Mouse (Mus musculus) midbrain, embryonic 12.5 days (tissue): ENCODE results near the gene Ush2a. TPM values are rescaled to one million over a fixed set of nuclear protein-coding genes. Genes with fewer than 3 reads are reported as not detected.

Experiments used
- ATAC-seq: fragments of 200-750 bp; cut with Nextera tagmentation; 2 replicates; pipeline ENCODE4 v1.8.0; 2017; ENCODE audit warnings: low read depth, moderate TSS enrichment, moderate library complexity; ENCODE audit not compliant: low FRiP score
- H3K27ac ChIP-seq: fragments of 300-500 bp; sonication (generic); replicated peaks from 2 replicates; pipeline ENCODE4 v1.5.1; 2016; ENCODE audit warnings: mild to moderate bottlenecking
- H3K27me3 ChIP-seq: fragments of 300-500 bp; sonication (generic); 2 replicates; pipeline ENCODE4 v1.6.1; 2016; ENCODE audit warnings: mild to moderate bottlenecking
- H3K36me3 ChIP-seq: fragments of 300-500 bp; sonication (generic); 2 replicates; pipeline ENCODE4 v1.6.1; 2016
- H3K4me1 ChIP-seq: fragments of 300-500 bp; sonication (generic); 2 replicates; pipeline ENCODE4 v1.6.1; 2016
- H3K4me2 ChIP-seq: fragments of 300-500 bp; sonication (generic); replicated peaks from 2 replicates; pipeline ENCODE4 v1.6.1; 2016; ENCODE audit warnings: mild to moderate bottlenecking, moderate library complexity
- H3K4me3 ChIP-seq: fragments of 300-500 bp; sonication (generic); 2 replicates; pipeline ENCODE4 v1.5.1; 2016; ENCODE audit warnings: mild to moderate bottlenecking
- H3K9ac ChIP-seq: fragments of 300-500 bp; sonication (generic); replicated peaks from 2 replicates; pipeline ENCODE4 v1.6.1; 2016; ENCODE audit warnings: mild to moderate bottlenecking, moderate library complexity
- H3K9me3 ChIP-seq: fragments of 300-500 bp; sonication (generic); 2 replicates; pipeline ENCODE4 v1.6.1; 2016; ENCODE audit warnings: mild to moderate bottlenecking
- WGBS: fragments of 180-500 bp; shearing (Covaris S2); methylation state at CpG from one replicate; pipeline ENCODE4 v1.1.7; 2016; 5-methylcytosine and 5-hydroxymethylcytosine counted together
- polyA plus RNA-seq: library from polyadenylated mRNA; unstranded; fragments of >200 nt; fragmentation: Nextera tagmentation; extraction: Ambion mirVana; gene quantifications from 2 replicates; pipeline ENCODE4 v1.2.1, GENCODE M21; 2016

The Ush2a gene
- polyA plus RNA-seq, 1 experiment from 2014 or later = 0.14 TPM

DNA sequence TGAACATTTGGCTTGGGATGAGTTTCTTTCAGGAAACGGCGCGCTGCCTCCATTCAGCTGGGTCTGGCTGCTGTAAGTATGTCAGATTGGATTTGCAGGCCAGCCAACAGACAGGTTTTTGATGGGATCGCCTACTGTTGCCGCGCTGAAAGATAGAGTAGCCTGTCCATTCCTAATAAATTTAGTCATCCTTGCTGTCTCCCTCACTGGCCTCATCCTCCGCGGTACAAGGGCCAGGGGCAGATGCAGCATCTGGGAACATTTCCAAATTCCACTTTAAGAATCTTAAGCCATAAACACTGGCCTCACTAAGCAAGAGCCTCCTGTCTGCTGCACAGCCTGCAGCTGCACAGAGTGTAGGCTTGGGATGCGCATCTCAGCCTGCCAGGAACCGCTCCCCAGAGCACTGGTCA is 206.6 kb downstream of the Ush2a start:
- WGBS = 85% methylated on average over 10 of the region's 10 CpGs
- H3K4me2 ChIP-seq = no peak overlapping the region
- H3K27me3 ChIP-seq = no peaks in the 10 kb centered on the region

DNA sequence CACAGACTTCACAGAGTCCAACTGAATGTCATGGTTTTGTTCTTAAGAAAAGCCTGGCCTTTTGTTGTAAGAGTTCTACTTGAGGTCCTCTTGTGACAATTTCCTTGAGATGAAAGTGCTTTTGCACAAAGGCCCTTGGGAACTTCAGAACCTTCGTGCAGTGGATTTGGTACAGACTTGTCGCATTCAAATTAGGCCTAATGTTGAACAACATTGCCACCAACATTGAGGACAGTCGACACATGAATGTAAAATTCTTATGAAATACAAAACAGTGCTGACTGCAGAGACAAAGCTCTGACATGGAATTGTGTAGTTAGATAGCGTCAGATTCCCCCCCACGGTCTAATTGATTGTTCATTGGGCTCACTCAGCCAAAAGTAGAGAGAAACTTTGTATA is 243.1 kb downstream of the Ush2a start:
- H3K9me3 ChIP-seq = no peaks in the 10 kb centered on the region
- H3K4me1 ChIP-seq = no peaks in the 10 kb centered on the region; the same call in 1 of the 2 replicates
- 56% methylated on average over 5 of the region's 5 CpGs for WGBS
- H3K9ac ChIP-seq = no peak overlapping the region
- no peak for ATAC-seq
- H3K27ac ChIP-seq = no peak overlapping the region
- H3K4me2 ChIP-seq = no peak overlapping the region
- no peaks in the 10 kb centered on the region for H3K27me3 ChIP-seq
- H3K36me3 ChIP-seq = no peaks in the 10 kb centered on the region
- H3K4me3 ChIP-seq = no peak overlapping the region

More for the DNA sequence above, 206.6 kb downstream of the Ush2a start:
- Histone ChIP-seq H3K9ac (no peak overlapping the region), H3K9me3 (no peaks in the 10 kb centered on the region), H3K4me3 (no peak overlapping the region), H3K27ac (no peak overlapping the region), H3K4me1 (0 out of 2 replicates have a peak, but pooled peaks cover 3% of the 10 kb centered on the region), H3K36me3 (no peaks in the 10 kb centered on the region)
- no peak for ATAC-seq

DNA sequence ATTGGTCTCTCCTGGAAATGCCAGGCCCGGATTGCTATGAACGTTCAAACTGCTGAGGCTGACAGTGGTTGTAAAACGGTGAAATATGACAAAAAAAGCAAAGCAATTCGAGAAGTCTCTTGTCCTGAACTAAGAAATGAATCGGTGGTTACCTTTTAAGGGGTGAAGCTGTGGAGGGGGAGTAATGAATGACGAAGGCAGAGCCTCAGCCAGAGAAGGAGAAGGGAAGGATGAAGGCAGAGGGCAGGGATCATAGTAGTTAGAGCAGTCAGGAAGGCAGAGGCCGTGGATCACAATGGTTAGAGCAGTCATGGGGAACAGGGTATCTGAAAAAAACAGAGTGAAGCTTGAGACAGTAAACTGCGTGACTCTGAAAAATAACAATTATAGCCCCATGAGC is 257.0 kb downstream of the Ush2a start:
- Histone ChIP-seq H3K36me3 (no peaks in the 10 kb centered on the region), H3K27ac (no peak overlapping the region), H3K4me1 (no peaks in the 10 kb centered on the region), H3K4me2 (no peak overlapping the region), H3K27me3 (no peaks in the 10 kb centered on the region), H3K9me3 (no peaks in the 10 kb centered on the region), H3K9ac (no peak overlapping the region), H3K4me3 (no peak overlapping the region)
- 88% methylated on average over 8 of the region's 8 CpGs for WGBS
- ATAC-seq = no peak

DNA sequence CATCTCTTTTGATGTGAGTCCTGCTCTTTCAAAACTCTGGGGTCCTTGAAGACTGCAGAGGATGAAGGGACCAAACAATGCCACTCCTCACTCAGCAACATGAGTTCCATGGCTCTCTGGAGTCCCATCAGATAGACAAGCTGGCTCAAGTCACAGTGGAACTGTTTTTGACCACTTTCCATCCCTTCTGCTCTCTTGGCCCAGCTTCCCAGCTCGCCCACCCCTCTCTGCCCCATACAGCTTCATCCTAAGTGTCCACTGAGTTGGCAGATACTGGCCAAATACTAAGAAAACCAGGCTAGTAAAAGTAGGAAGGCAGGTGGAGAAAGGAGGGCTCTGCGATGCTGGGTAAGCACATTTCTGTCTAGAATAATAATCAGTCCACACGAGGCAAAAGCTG is 265.6 kb downstream of the Ush2a start:
- peaks cover 5% of the 10 kb centered on the region; the same call in 1 of the 2 replicates for H3K4me1 ChIP-seq
- H3K9me3 ChIP-seq = no peaks in the 10 kb centered on the region; the same call in 1 of the 2 replicates
- H3K36me3 ChIP-seq = no peaks in the 10 kb centered on the region
- no peak overlapping the region for H3K4me2 ChIP-seq
- no peaks in the 10 kb centered on the region for H3K27me3 ChIP-seq
- WGBS = 73% methylated on average over 3 of the region's 3 CpGs
- no peak overlapping the region for H3K27ac ChIP-seq
- H3K9ac ChIP-seq = no peak overlapping the region
- ATAC-seq = no peak
- no peak overlapping the region for H3K4me3 ChIP-seq

DNA sequence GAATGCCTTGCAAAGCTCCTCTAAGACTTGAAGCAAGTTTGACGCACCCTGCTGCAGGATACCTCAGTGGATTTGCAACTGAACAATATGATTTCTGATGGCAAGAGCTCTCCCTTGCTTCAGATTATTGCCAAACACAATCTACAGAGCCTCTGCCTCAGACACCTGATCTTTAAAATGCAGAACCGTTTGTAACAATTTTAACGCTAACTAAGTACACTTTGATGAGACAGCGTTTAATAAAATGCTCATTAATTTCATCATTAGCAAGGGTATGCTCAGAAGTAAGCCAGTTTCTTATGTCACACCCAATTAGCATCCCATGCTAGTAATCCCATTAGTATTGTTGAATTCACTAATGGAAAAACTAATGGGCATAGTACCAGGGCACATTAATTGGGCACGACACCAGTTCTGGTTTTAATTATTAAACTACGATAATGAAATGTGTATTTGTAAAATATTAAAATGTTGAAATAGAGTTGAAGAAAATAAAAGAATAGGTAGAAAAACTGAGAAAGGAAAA is 267.8 kb downstream of the Ush2a start:
- Histone ChIP-seq H3K27ac (no peak overlapping the region), H3K4me3 (no peak overlapping the region), H3K4me1 (peaks cover 5% of the 10 kb centered on the region; the same call in 1 of the 2 replicates), H3K36me3 (no peaks in the 10 kb centered on the region), H3K4me2 (no peak overlapping the region), H3K9ac (no peak overlapping the region), H3K27me3 (no peaks in the 10 kb centered on the region), H3K9me3 (no peaks in the 10 kb centered on the region; the same call in 1 of the 2 replicates)
- 81% methylated on average over 6 of the region's 6 CpGs for WGBS
- no peak for ATAC-seq

DNA sequence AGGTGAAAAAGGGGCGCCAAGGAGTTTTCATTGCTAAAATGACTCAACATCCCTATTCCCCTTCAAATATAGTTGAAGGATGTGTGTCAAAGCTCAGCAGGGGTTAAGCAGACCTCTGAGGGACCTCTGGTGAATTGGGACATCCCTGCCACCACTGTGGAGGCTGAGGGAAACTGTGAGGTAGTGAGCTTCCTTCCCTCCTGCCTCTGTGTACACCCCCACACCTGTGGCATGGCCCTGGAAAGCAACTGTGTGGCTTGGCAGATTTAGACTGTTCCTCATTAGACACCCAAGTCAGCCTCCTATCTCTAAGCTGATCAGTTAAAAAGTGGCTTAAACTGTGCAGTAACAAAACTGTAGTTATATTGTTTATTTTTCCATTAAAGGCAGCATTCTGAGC is 275.2 kb downstream of the Ush2a start:
- H3K4me1 ChIP-seq = no peaks in the 10 kb centered on the region
- 97% methylated on average over 1 of the region's 1 CpGs for WGBS
- H3K4me3 ChIP-seq = no peak overlapping the region
- H3K27me3 ChIP-seq = no peaks in the 10 kb centered on the region
- no peaks in the 10 kb centered on the region for H3K9me3 ChIP-seq
- no peak overlapping the region for H3K9ac ChIP-seq
- no peak overlapping the region for H3K4me2 ChIP-seq
- no peak for ATAC-seq
- H3K27ac ChIP-seq = no peak overlapping the region
- no peaks in the 10 kb centered on the region for H3K36me3 ChIP-seq

DNA sequence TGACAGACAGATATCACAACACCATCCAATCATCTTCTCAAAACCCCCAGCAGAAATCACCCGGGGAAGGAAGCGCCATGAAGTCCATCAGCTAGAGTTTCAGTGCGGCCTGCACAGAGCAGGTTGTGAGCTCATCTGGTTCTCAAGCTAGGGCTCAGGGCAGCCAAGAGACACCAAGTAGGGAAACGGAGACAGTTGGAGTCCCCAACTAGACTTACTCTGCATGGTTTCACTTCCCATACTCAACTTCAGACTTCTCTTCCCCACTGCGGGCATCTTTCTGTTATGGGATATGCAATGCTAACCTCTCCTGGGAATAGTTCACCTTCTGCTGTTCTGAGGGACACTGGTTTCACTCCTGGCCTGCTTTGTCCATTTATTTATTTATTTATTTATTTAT is 277.8 kb downstream of the Ush2a start:
- Histone ChIP-seq H3K9me3 (no peaks in the 10 kb centered on the region), H3K27me3 (no peaks in the 10 kb centered on the region), H3K36me3 (no peaks in the 10 kb centered on the region), H3K4me1 (no peaks in the 10 kb centered on the region), H3K27ac (no peak overlapping the region), H3K4me3 (no peak overlapping the region), H3K9ac (no peak overlapping the region), H3K4me2 (no peak overlapping the region)
- no peak for ATAC-seq
- 94% methylated on average over 5 of the region's 5 CpGs for WGBS

DNA sequence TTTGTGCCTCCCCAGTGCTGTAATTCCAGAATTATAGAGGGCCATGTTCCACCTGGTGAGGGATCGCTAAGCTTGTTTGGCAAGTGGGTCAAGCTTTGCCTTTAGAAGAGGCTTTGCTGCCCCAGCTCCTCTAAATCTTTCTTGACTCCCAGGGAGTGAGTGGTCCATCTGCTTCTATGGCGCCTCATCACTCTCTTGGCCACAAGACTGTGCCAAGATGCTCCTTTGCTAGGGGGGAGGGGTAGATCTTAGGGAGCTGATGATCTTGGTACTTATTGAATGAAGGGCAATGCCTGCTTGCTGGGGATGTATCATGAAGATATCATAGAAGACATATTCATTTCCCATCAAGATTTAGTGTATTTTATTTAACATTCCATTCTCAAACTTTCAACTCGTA is 279.7 kb downstream of the Ush2a start:
- no peak overlapping the region for H3K9ac ChIP-seq
- no peak for ATAC-seq
- no peak overlapping the region for H3K4me3 ChIP-seq
- no peaks in the 10 kb centered on the region for H3K27me3 ChIP-seq
- H3K4me2 ChIP-seq = no peak overlapping the region
- H3K9me3 ChIP-seq = no peaks in the 10 kb centered on the region
- no peaks in the 10 kb centered on the region for H3K36me3 ChIP-seq
- no peaks in the 10 kb centered on the region for H3K4me1 ChIP-seq
- no peak overlapping the region for H3K27ac ChIP-seq
- WGBS = 91% methylated on average over 3 of the region's 3 CpGs

DNA sequence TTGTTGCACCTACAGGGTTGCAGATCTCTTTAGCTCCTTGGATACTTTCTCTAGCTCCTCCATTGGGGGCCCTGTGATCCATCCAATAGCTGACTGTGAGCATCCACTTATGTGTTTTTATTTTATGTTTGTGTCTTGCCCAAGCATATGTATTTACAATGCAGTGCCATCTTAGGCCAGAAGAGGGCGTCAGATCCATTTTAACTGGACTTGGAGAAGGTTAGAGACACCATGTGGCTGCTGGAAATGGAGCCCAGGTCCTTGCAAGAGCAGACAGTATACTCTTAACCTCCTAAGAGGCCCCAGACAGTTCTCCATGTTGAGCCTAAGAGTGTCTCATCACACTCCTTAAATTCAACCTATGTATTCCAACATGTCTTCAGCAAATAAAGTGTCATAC is 281.5 kb downstream of the Ush2a start:
- H3K36me3 ChIP-seq = no peaks in the 10 kb centered on the region
- ATAC-seq = no peak
- H3K9me3 ChIP-seq = no peaks in the 10 kb centered on the region
- no peaks in the 10 kb centered on the region for H3K27me3 ChIP-seq
- no peak overlapping the region for H3K9ac ChIP-seq
- no peak overlapping the region for H3K4me3 ChIP-seq
- no peak overlapping the region for H3K27ac ChIP-seq
- no peak overlapping the region for H3K4me2 ChIP-seq
- no peaks in the 10 kb centered on the region for H3K4me1 ChIP-seq
- 39% methylated on average over 1 of the region's 1 CpGs for WGBS

DNA sequence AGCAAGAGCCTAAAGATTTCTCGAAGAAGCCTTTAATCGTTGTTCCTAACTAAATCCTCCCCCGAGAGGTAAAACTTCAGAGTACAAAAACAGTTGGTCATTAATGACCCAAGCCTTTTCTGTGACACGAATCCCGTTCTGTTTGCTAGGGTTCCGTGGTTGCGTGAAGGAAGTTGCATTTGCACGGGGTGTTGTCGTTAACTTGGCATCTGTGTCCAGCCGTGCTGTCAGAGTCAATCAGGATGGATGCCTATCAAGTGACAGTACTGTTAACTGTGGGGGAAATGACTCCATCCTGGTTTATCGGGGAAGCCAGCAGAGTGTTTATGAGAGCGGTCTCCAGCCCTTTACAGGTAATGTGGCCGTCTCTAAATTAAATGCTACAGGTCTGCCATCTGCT is 287.9 kb downstream of the Ush2a start:
- Histone ChIP-seq H3K9ac (no peak overlapping the region), H3K27ac (no peak overlapping the region), H3K4me3 (no peak overlapping the region), H3K9me3 (no peaks in the 10 kb centered on the region), H3K27me3 (no peaks in the 10 kb centered on the region), H3K4me2 (no peak overlapping the region), H3K4me1 (no peaks in the 10 kb centered on the region), H3K36me3 (no peaks in the 10 kb centered on the region)
- 68% methylated on average over 13 of the region's 13 CpGs for WGBS
- no peak for ATAC-seq

DNA sequence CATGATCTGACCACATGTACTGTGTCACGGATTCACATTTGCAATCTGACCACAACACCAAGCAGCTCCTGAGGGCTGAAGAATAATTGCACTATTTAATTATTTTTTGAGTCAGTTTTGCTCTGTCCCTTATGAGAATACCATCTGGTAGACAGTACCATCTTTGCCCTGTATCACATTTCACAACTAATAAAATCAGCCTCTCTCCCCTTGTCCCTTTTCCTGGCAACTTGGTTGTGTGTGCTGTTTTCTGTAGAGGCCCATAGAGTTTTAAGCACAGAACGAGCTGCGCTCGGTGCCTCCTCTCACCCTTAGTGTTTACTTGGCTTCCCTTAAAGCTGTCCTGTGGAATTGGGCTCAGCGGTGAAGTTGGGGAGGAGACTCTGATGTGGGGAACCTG is 290.0 kb downstream of the Ush2a start:
- 91% methylated on average over 5 of the region's 5 CpGs for WGBS
- H3K4me1 ChIP-seq = no peaks in the 10 kb centered on the region

DNA sequence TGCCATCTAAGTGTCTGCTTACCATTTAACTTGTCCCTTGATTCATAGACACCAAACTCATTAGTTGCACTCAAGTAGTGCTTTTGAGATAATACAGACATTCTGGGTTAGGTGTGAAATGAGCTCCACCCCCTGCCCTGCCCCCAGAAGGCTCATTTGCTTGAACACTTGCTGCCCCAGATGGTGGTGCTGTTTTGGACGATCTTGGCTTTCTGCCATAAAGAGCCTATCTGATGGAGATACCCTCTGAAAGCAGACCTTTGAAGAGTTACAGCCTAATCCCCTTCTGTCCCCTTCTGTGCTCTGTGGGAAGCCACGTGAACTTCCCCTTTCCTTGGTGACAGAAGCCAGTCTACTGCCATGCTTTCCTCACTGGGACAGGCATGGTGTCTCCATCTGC is 297.1 kb downstream of the Ush2a start:
- Histone ChIP-seq H3K27ac (no peak overlapping the region), H3K4me1 (no peaks in the 10 kb centered on the region), H3K27me3 (no peaks in the 10 kb centered on the region), H3K4me3 (no peak overlapping the region), H3K36me3 (no peaks in the 10 kb centered on the region), H3K9me3 (no peaks in the 10 kb centered on the region), H3K9ac (no peak overlapping the region), H3K4me2 (no peak overlapping the region)
- ATAC-seq = no peak
- 26% methylated on average over 2 of the region's 2 CpGs for WGBS

More for the DNA sequence above, 290.0 kb downstream of the Ush2a start:
- ATAC-seq = no peak
- no peak overlapping the region for H3K4me3 ChIP-seq
- no peak overlapping the region for H3K4me2 ChIP-seq
- no peaks in the 10 kb centered on the region for H3K9me3 ChIP-seq
- H3K27me3 ChIP-seq = no peaks in the 10 kb centered on the region
- no peak overlapping the region for H3K9ac ChIP-seq
- H3K27ac ChIP-seq = no peak overlapping the region
- H3K36me3 ChIP-seq = no peaks in the 10 kb centered on the region

DNA sequence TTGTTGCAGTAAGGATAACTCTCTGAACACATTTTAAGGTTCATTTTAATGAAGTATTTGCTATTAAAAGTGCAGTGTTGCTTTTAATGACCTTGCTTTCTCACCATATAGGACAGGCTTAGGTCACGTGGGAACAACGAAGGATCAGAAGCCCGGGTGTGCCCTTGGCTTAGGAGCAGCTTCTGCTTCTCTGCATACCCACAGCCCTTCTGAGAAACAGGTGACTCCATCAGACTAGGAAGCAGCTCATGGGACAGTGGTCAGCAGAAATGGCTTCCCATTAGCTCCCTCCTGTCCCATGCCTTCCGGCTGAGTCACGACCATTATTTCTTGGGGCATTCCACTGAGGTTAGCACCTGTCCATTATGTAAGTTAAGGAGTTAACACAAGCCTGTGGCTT is 304.4 kb downstream of the Ush2a start:
- Histone ChIP-seq H3K9me3 (no peaks in the 10 kb centered on the region), H3K4me3 (no peak overlapping the region), H3K9ac (no peak overlapping the region), H3K4me1 (0 out of 2 replicates have a peak, but pooled peaks cover 3% of the 10 kb centered on the region), H3K27me3 (no peaks in the 10 kb centered on the region), H3K27ac (no peak overlapping the region), H3K4me2 (no peak overlapping the region), H3K36me3 (no peaks in the 10 kb centered on the region)
- ATAC-seq = no peak
- WGBS = 86% methylated on average over 5 of the region's 5 CpGs
